Mouse (Mus musculus) CD4-positive, CD25-positive, alpha-beta regulatory T cell, adult 2 months (primary cell): ENCODE data around the gene Ebf1.

Experiments
- DNase-seq: peaks from one replicate; pipeline ENCODE4 v3.0.0-alpha.2; 2012; ENCODE audit warnings: low read depth, low spot score

Gene Ebf1

GRCm38 (mm10) chr11:44949140-44949539 is 332.0 kb downstream of the Ebf1 start:
- no peak for DNase-seq

- peak; percentile 2 for DNase-seq
Measured at GRCm38 (mm10) chr11:44950319-44950718, 333.2 kb downstream of the Ebf1 start.

GRCm38 (mm10) chr11:44951506-44951905 is 334.4 kb downstream of the Ebf1 start:
- DNase-seq = no peak

- DNase-seq = no peak
Measured at GRCm38 (mm10) chr11:44953337-44953736, 336.2 kb downstream of the Ebf1 start.

GRCm38 (mm10) chr11:44953863-44954262 is 336.7 kb downstream of the Ebf1 start:
- no peak for DNase-seq

- no peak for DNase-seq
Measured at GRCm38 (mm10) chr11:44954362-44954761, 337.2 kb downstream of the Ebf1 start.

- no peak for DNase-seq
Measured at GRCm38 (mm10) chr11:44962746-44963440, 345.8 kb downstream of the Ebf1 start.

GRCm38 (mm10) chr11:44969011-44969410 is 351.9 kb downstream of the Ebf1 start:
- DNase-seq = no peak

- no peak for DNase-seq
Measured at GRCm38 (mm10) chr11:44974271-44974670, 357.2 kb downstream of the Ebf1 start.

- DNase-seq = no peak
Measured at GRCm38 (mm10) chr11:44975151-44975550, 358.0 kb downstream of the Ebf1 start.

GRCm38 (mm10) chr11:44976254-44976802 is 359.2 kb downstream of the Ebf1 start:
- no peak for DNase-seq

- DNase-seq = no peak
Measured at GRCm38 (mm10) chr11:44977921-44978397, 360.8 kb downstream of the Ebf1 start.

- DNase-seq = no peak
Measured at GRCm38 (mm10) chr11:44979391-44979790, 362.3 kb downstream of the Ebf1 start.

- no peak for DNase-seq
Measured at GRCm38 (mm10) chr11:44982225-44982624, 365.1 kb downstream of the Ebf1 start.

GRCm38 (mm10) chr11:44983961-44984360 is 366.8 kb downstream of the Ebf1 start:
- DNase-seq = no peak

- no peak for DNase-seq
Measured at GRCm38 (mm10) chr11:44984381-44984780, 367.3 kb downstream of the Ebf1 start.

- no peak for DNase-seq
Measured at GRCm38 (mm10) chr11:44987796-44988195, 370.7 kb downstream of the Ebf1 start.

- DNase-seq = no peak
Measured at GRCm38 (mm10) chr11:45002681-45003286, 385.7 kb downstream of the Ebf1 start.

GRCm38 (mm10) chr11:45003716-45004437 is 386.8 kb downstream of the Ebf1 start:
- DNase-seq = no peak

GRCm38 (mm10) chr11:45007311-45007710 is 390.2 kb downstream of the Ebf1 start:
- DNase-seq = no peak

- DNase-seq = peak; percentile 80
Measured at GRCm38 (mm10) chr11:45008078-45008477, 391.0 kb downstream of the Ebf1 start.

- no peak for DNase-seq
Measured at GRCm38 (mm10) chr11:45008760-45009159, 391.6 kb downstream of the Ebf1 start.
